Mouse (Mus musculus) kidney, postnatal 0 days (tissue): ENCODE results near the gene Cd109. TPM values are rescaled to one million over a fixed set of nuclear protein-coding genes. Genes with fewer than 3 reads are reported as not detected.

Experiments used
- ATAC-seq: fragments of 200-750 bp; cut with Nextera tagmentation; replicated peaks from 2 replicates; pipeline ENCODE4 v1.8.0; 2017; ENCODE audit warnings: low read depth, moderate number of reproducible peaks, moderate TSS enrichment, moderate library complexity; ENCODE audit not compliant: low FRiP score
- DNase-seq: peaks from one replicate; pipeline ENCODE4 v3.0.0-alpha.2; 2016; ENCODE audit warnings: low spot score
- H3K27ac ChIP-seq: fragments of 300-500 bp; sonication (generic); 2 replicates; pipeline ENCODE4 v1.5.1; 2014; ENCODE audit warnings: mild to moderate bottlenecking
- H3K27me3 ChIP-seq: fragments of 300-500 bp; sonication (generic); 2 replicates; pipeline ENCODE4 v1.6.1; 2014; ENCODE audit warnings: low read length, mixed read lengths; ENCODE audit not compliant: insufficient read depth
- H3K36me3 ChIP-seq: fragments of 300-500 bp; sonication (generic); 2 replicates; pipeline ENCODE4 v1.6.1; 2014; ENCODE audit warnings: low read length, mixed read lengths; ENCODE audit not compliant: insufficient read depth
- H3K4me1 ChIP-seq: fragments of 300-500 bp; sonication (generic); replicated peaks from 2 replicates; pipeline ENCODE4 v1.6.1; 2014; ENCODE audit warnings: antibody characterized with exemption, low read length, mixed read lengths; ENCODE audit not compliant: insufficient read depth
- H3K4me2 ChIP-seq: fragments of 300-500 bp; sonication (generic); 2 replicates; pipeline ENCODE4 v1.6.1; 2014; ENCODE audit warnings: mild to moderate bottlenecking, low read length, moderate library complexity, mixed read lengths
- H3K4me3 ChIP-seq: fragments of 300-500 bp; sonication (generic); replicated peaks from 2 replicates; pipeline ENCODE4 v1.5.1; 2014; ENCODE audit warnings: low read depth, low read length
- H3K9ac ChIP-seq: fragments of 300-500 bp; sonication (generic); 2 replicates; pipeline ENCODE4 v1.6.1; 2014; ENCODE audit warnings: low read depth, low read length
- H3K9me3 ChIP-seq: fragments of 300-500 bp; sonication (generic); replicated peaks from 2 replicates; pipeline ENCODE4 v1.6.1; 2016; ENCODE audit warnings: low read length, inconsistent platforms, mixed read lengths
- CTCF ChIP-seq: IDR thresholded peaks from 2 replicates; pipeline ENCODE4 v1.5.1; 2016; ENCODE audit warnings: antibody characterized with exemption, low read depth, mild to moderate bottlenecking, moderate library complexity
- WGBS: fragments of 180-500 bp; shearing (Covaris S2); extraction: QIAGEN DNeasy Blood & Tissue Kit; methylation state at CpG from one replicate; pipeline ENCODE4 v1.1.7; 2014; 5-methylcytosine and 5-hydroxymethylcytosine counted together
- polyA plus RNA-seq: library from polyadenylated mRNA; unstranded; fragments of >200 nt; fragmentation: Nextera tagmentation; extraction: Ambion mirVana; gene quantifications from 2 replicates; pipeline ENCODE4 v1.2.1, GENCODE M21; 2015

Gene Cd109
- polyA plus RNA-seq, 1 experiment from 2014 or later = 4.3 TPM

DNA sequence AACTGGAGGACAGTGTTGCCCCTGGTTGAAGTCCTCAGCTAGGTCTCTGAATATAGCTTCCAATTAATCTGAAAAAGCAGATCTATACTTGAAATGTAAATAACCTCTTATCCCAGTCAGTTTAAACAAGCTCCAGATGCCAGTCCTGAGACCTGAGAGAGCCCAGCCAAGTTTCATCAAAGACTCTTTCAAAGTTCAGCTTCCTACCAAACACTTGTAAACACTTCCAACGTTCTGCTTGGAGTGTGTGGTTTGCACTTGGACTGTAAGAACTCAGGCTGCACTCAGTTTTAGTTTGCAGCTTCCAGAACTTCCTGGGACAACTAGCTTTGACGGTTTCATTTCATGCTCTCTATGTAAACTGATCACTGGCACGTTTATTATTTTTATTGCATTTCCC lies 120.2 kb downstream of the Cd109 start:
- Histone ChIP-seq H3K4me2 (no peak overlapping the region), H3K4me3 (no peak overlapping the region), H3K36me3 (no peaks in the 10 kb centered on the region), H3K9ac (no peak overlapping the region), H3K27ac (no peak overlapping the region), H3K27me3 (no peaks in the 10 kb centered on the region), H3K4me1 (no peaks in the 10 kb centered on the region), H3K9me3 (no peaks in the 10 kb centered on the region)
- no peak for TF ChIP-seq CTCF
- DNase-seq (no peak), ATAC-seq (no peak)
- 55% methylated on average over 3 of the region's 3 CpGs for WGBS

DNA sequence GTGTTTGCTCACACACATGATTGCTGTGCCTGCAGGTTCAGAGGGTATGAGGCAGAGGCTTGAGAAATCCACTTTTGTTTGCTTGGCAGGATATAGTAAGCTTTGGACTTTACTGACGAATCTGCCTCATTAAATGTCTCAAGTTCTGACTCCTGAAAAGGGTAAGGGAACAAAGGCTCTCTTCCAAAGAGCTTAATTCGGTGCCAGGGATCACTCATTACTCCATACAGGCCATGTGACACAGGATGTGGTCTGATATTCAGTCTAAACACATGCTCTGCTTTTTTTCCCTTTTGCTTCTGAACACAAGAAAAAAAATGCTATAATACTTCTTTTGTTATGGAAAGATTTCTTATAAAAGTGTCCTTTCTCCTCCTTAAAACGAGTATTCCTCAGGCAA lies 126.7 kb downstream of the Cd109 start:
- no peak for DNase-seq
- TF ChIP-seq CTCF = no peak
- 64% methylated on average over 3 of the region's 3 CpGs for WGBS
- no peak overlapping the region for H3K27ac ChIP-seq
- H3K4me3 ChIP-seq = no peak overlapping the region
- H3K4me2 ChIP-seq = no peak overlapping the region
- ATAC-seq = no peak
- no peaks in the 10 kb centered on the region for H3K27me3 ChIP-seq
- no peak overlapping the region for H3K9ac ChIP-seq
- H3K36me3 ChIP-seq = no peaks in the 10 kb centered on the region
- H3K4me1 ChIP-seq = no peaks in the 10 kb centered on the region
- no peaks in the 10 kb centered on the region for H3K9me3 ChIP-seq

DNA sequence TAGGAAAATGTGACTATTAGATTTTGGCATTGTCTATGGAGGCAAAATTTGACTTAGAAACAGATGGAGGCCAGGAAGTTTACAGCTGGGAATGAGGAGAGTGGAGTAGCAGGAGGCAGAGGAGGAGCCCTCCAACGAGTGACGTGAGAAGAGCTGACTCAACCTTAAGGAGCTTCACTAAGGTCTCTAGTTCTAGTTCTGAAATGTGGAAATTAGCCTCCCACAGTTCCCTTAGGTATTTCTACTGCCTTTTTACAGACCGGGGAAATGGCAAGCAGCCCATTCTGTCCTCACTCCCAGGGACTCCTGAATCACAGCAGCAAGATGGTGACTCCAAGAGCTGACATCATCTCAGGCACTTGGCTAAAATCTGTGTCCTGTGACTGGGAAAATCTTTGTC lies 134.9 kb downstream of the Cd109 start:
- Histone ChIP-seq H3K4me2 (no peak overlapping the region), H3K36me3 (no peaks in the 10 kb centered on the region), H3K27ac (no peak overlapping the region), H3K27me3 (no peaks in the 10 kb centered on the region), H3K4me1 (no peaks in the 10 kb centered on the region), H3K9ac (no peak overlapping the region), H3K4me3 (no peak overlapping the region), H3K9me3 (no peaks in the 10 kb centered on the region)
- TF ChIP-seq CTCF = no peak
- no peak for ATAC-seq
- no peak for DNase-seq
- 51% methylated on average over 3 of the region's 3 CpGs for WGBS

Other genes starting within 250 kb of the Cd109 start
- 0.20 and 0.24 TPM in 2 replicates for gene Dppa5a, start 247.4 kb upstream of the Cd109 start, polyA plus RNA-seq
- gene Ooep, start 236.8 kb upstream of the Cd109 start, polyA plus RNA-seq = 2.9 and 3.0 TPM in 2 replicates
- gene Ddx43, start 219.8 kb upstream of the Cd109 start, polyA plus RNA-seq = 0.22 TPM in 2 replicates
- gene Cgas, start 172.3 kb upstream of the Cd109 start, polyA plus RNA-seq = 1.4 and 1.8 TPM in 2 replicates
- gene Mto1, start 167.3 kb upstream of the Cd109 start, polyA plus RNA-seq = 20.8 and 24.4 TPM in 2 replicates
- 0.70 and 0.99 TPM in 2 replicates for gene Gm17324, start 166.8 kb upstream of the Cd109 start, polyA plus RNA-seq
- gene Eef1a1, start 126.4 kb upstream of the Cd109 start, polyA plus RNA-seq = 4,583 and 4,728 TPM in 2 replicates
- 17.7 and 20.4 TPM in 2 replicates for gene Slc17a5, start 27.5 kb upstream of the Cd109 start, polyA plus RNA-seq